Mouse (Mus musculus): Measurements from ENCODE around the gene Aebp1.

GRCm38 (mm10) chr11:5827931-5828330 lies 33.8 kb upstream of the Aebp1 start:
- TF ChIP-seq EP300 (IDR thresholded peaks at IDR 0.05; ENCODE audit: low read depth) = no peak
- TF ChIP-seq CTCF (IDR thresholded peaks at IDR 0.05; ENCODE audit: low read depth) = no peak

Data from liver, embryonic 14.5 days (tissue).